23 mouse cellular contexts compared by ENCODE assay signal in genomic region chr6:147390499-147390898, GRCm38 (mm10).
A peak's percentile ranks its signal among the peaks of the same experiment; 100 is the strongest.
DNase-seq lines count a peak whose midpoint lies in the region; ATAC-seq and TF ChIP-seq lines count a peak whose summit lies in the region.
"Had no signal": no experiment of that assay in that cellular context is flagged by ENCODE, and none has a peak within 500 bp of the region (broad histone marks: within the 10 kb centered on the region; RNA-seq: fewer than 3 reads in every experiment).

No protein-coding gene starts in this region.

- peaks cover 11% of the 10 kb centered on the region for H3K4me1 ChIP-seq in lung, embryonic 16.5 days (replicated peaks; ENCODE audit: control insufficient read depth, insufficient read depth, low read length)
- peaks cover 21% of the 10 kb centered on the region for H3K4me1 ChIP-seq in embryonic facial prominence, embryonic 12.5 days
- H3K4me1 ChIP-seq: liver, embryonic 13.5 days had no signal

- H3K27me3 ChIP-seq in lung, embryonic 16.5 days (ENCODE audit: control insufficient read depth, insufficient read depth, low read depth, low read length) = no peaks in the 10 kb centered on the region
- no peaks in the 10 kb centered on the region for H3K27me3 ChIP-seq in embryonic facial prominence, embryonic 12.5 days
- H3K27me3 ChIP-seq: hindbrain, embryonic 13.5 days; limb, embryonic 13.5 days; liver, embryonic 13.5 days; lung, embryonic 15.5 days; midbrain, embryonic 12.5 days had no signal

- TF ChIP-seq CTCF in gastrocnemius, adult 2 months (IDR thresholded peaks at IDR 0.05) = no peak

- no peak overlapping the region for H3K9ac ChIP-seq in lung, embryonic 16.5 days (ENCODE audit: low read length)
- H3K9ac ChIP-seq in embryonic facial prominence, embryonic 12.5 days = no peak overlapping the region
- H3K9ac ChIP-seq: hindbrain, embryonic 13.5 days; limb, embryonic 13.5 days; liver, embryonic 13.5 days; lung, embryonic 15.5 days; midbrain, embryonic 12.5 days had no signal

- H3K27ac ChIP-seq in gastrocnemius, adult 2 months = no peak overlapping the region
- no peak overlapping the region for H3K27ac ChIP-seq in lung, embryonic 16.5 days (ENCODE audit: low read length)
- H3K27ac ChIP-seq in embryonic facial prominence, embryonic 12.5 days = no peak overlapping the region
- H3K27ac ChIP-seq: hindbrain, embryonic 13.5 days; layer of hippocampus, adult 2 months; limb, embryonic 13.5 days; liver, embryonic 13.5 days; lung, embryonic 15.5 days; midbrain, embryonic 12.5 days had no signal

- H3K9me3 ChIP-seq in lung, embryonic 16.5 days (ENCODE audit: control insufficient read depth, low read length) = no peaks in the 10 kb centered on the region
- H3K9me3 ChIP-seq in embryonic facial prominence, embryonic 12.5 days = no peaks in the 10 kb centered on the region
- H3K9me3 ChIP-seq: hindbrain, embryonic 13.5 days; limb, embryonic 13.5 days; liver, embryonic 13.5 days; lung, embryonic 15.5 days; midbrain, embryonic 12.5 days had no signal

- WGBS in lung, embryonic 16.5 days = 53% methylated on average over 5 of the region's 5 CpGs
- 68% methylated on average over 5 of the region's 5 CpGs for WGBS in embryonic facial prominence, embryonic 12.5 days

- no peak overlapping the region for H3K4me2 ChIP-seq in lung, embryonic 16.5 days (ENCODE audit: low read depth, low read length)
- H3K4me2 ChIP-seq in embryonic facial prominence, embryonic 12.5 days (replicated peaks) = no peak overlapping the region
- H3K4me2 ChIP-seq: hindbrain, embryonic 13.5 days; limb, embryonic 13.5 days; liver, embryonic 13.5 days; lung, embryonic 15.5 days; midbrain, embryonic 12.5 days had no signal

- peak; percentile 38 for DNase-seq in gastrocnemius, adult 2 months
- DNase-seq in gastrocnemius, postnatal 25 days = no peak
- no peak for DNase-seq in lung, postnatal 25 days (ENCODE audit: low spot score)
- no peak for DNase-seq in thymus, postnatal 14 days
- no peak for DNase-seq in right cerebral cortex, postnatal 14 days
- DNase-seq: adrenal gland, adult 8-10 months; cerebellum, adult 11-12 months; cerebellum, postnatal 25 days; gastrocnemius, postnatal 14 days; heart, adult 18-20 months; kidney, adult 18-20 months; kidney, postnatal 14 days; liver, embryonic 13.5 days; right cerebral cortex, postnatal 25 days; spleen, adult 18-20 months had no signal

- ATAC-seq in lung, embryonic 16.5 days (ENCODE audit: low read depth) = 0 out of 2 replicates have a peak, but pooled peaks have one; percentile 34
- ATAC-seq in embryonic facial prominence, embryonic 12.5 days (ENCODE audit: insufficient number of reproducible peaks, insufficient read depth, low FRiP score, low TSS enrichment) = peak; percentile 83; the same call in 1 of the 2 replicates
- ATAC-seq: inflammation-experienced regulatory T-cells, adult 6 months had no signal

- H3K4me3 ChIP-seq in gastrocnemius, adult 2 months = no peak overlapping the region
- no peak overlapping the region for H3K4me3 ChIP-seq in lung, embryonic 16.5 days (ENCODE audit: low read length)
- H3K4me3 ChIP-seq in embryonic facial prominence, embryonic 12.5 days = no peak overlapping the region
- H3K4me3 ChIP-seq: hindbrain, embryonic 13.5 days; layer of hippocampus, adult 2 months; limb, embryonic 13.5 days; liver, embryonic 13.5 days; lung, embryonic 15.5 days; midbrain, embryonic 12.5 days had no signal

- intact Hi-C loops in gastrocnemius, adult 2 months (cut with DNase I) = no loop called here

- no peaks in the 10 kb centered on the region for H3K36me3 ChIP-seq in lung, embryonic 16.5 days (ENCODE audit: control insufficient read depth, insufficient read depth, low read length)
- H3K36me3 ChIP-seq in embryonic facial prominence, embryonic 12.5 days = no peaks in the 10 kb centered on the region
- H3K36me3 ChIP-seq: hindbrain, embryonic 13.5 days; limb, embryonic 13.5 days; liver, embryonic 13.5 days; lung, embryonic 15.5 days; midbrain, embryonic 12.5 days had no signal
